Mouse (Mus musculus) bone marrow macrophage, adult 2 months (primary cell): Measurements from ENCODE around the gene Kcnj15.

Source experiments
- CTCF ChIP-seq: IDR thresholded peaks from 2 replicates; pipeline ENCODE4 v1.5.1; 2012; ENCODE audit warnings: low read depth, mild to moderate bottlenecking, low read length, moderate library complexity
- POLR2A ChIP-seq: IDR thresholded peaks from 2 replicates; pipeline ENCODE4 v1.6.1; 2012; ENCODE audit warnings: mild to moderate bottlenecking, low read depth, low read length, borderline replicate concordance

DNA sequence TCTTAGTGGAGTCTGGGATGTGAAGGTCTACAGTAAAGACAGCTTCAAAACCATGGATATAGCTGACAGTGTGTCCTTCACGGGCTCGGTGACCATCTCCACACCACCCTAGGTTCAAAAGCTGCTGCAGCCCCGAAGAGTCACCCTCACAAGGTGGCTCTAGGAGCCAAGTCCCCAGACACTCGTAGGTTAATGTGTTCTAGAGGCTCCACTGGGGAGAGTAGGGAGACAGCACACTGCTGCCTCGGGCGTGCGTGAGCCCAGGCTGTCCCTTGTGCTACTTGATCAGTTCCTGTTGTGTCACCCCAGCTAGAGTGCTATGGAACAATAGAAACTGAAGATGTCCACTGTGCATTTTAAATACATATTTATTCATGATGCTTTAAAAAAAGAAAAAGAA lies 41.0 kb upstream of the Kcnj15 start:
- TF ChIP-seq CTCF: no peak
- no peak for TF ChIP-seq POLR2A
